Mouse (Mus musculus) olfactory bulb, adult 2 months (tissue): ENCODE data around the gene Rsrc1.

Experiments
- CTCF ChIP-seq: fragments of 200-500 bp; IDR thresholded peaks from 2 replicates; pipeline ENCODE4 v1.5.1; 2012; ENCODE audit warnings: low read depth, mild to moderate bottlenecking, low read length, moderate library complexity; ENCODE audit not compliant: insufficient read depth
- POLR2A ChIP-seq: fragments of 200-500 bp; IDR thresholded peaks from 2 replicates; pipeline ENCODE4 v1.6.1; 2012; ENCODE audit warnings: mild to moderate bottlenecking, low read depth, low read length, moderate library complexity; ENCODE audit not compliant: insufficient read depth

DNA sequence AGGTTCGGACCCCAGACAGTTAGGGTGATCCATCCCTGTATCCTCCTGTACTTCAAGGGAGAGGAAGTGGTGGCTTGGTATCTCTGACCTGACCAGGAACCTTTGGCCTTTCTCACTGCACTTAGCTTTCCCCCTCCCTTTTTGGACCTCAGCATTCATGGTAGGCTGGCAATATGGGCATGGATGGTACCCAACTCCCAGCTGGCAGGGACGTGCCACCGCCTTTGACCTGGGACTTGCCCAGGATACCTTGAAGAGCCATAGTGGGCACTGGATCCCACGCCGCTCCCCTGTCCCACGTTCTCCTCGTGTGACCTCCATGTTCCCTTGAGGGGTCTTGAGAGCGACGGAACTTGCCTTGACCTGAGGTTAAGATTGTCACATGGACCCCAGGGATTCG lies 10.9 kb upstream of the Rsrc1 start:
- no peak for TF ChIP-seq CTCF
- no peak for TF ChIP-seq POLR2A
